ENCODE assay signal across 16 mouse cellular contexts in the genomic region with DNA sequence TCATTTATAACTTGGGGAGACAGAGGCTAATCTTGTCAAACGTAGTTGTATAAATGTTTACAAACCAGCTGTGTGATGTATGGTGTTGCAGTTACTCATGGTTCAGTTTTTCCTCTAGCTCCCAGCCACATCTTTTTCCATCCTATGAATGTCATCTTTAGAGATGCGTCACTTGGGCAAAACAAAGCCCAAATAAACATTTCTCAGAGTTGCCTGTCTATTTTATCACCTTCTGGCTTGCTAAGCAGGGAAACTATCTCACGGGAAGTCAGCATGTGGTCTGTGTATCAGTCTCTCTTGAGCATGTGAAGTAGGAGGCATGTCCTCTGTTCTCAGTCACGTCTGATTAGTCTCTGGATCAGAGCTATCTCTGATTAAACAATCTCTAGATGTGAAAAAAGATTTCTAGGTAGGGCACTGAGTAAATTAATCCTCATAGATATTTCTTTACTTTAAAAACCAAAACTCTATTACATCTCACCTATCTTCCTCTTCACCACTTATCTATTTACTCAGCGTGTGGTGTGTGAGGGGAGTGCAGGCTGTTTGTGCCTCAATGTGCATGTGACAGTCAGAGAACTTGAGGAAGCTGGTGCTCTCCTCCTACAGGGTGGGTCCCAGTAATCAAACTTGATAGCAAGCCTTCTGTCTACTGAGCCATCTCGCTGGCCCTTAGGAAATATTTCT. TPM values are rescaled to one million over a fixed set of nuclear protein-coding genes. Genes with fewer than 3 reads are reported as not detected.
DNase-seq lines count a peak whose midpoint lies in the region; ATAC-seq and TF ChIP-seq lines count a peak whose summit lies in the region.
"Had no signal": no experiment of that assay in that cellular context is flagged by ENCODE, and none has a peak within 500 bp of the region (broad histone marks: within the 10 kb centered on the region; RNA-seq: fewer than 3 reads in every experiment).

No protein-coding gene starts in this region.

- H3K4me3 ChIP-seq in intestine, embryonic 15.5 days (replicated peaks), result no peak overlapping the region
- H3K4me3 ChIP-seq in intestine, postnatal 0 days (ENCODE audit: low read depth, low read length), result no peak overlapping the region
- H3K4me3 ChIP-seq in G1E (ENCODE audit: low read depth, low read length), result peak overlapping the region; percentile 11; the same call in 1 of the 2 replicates
- no peak overlapping the region for H3K4me3 ChIP-seq in liver, postnatal 0 days (ENCODE audit: low read depth, low read length)
- H3K4me3 ChIP-seq in hindbrain, embryonic 14.5 days (replicated peaks; ENCODE audit: low read length), result no peak overlapping the region
- H3K4me3 ChIP-seq: embryonic facial prominence, embryonic 10.5 days; heart, embryonic 15.5 days; hindbrain, embryonic 13.5 days; limb, embryonic 13.5 days had no signal

- H3K4me1 ChIP-seq in intestine, embryonic 15.5 days (replicated peaks), result no peaks in the 10 kb centered on the region; the same call in 1 of the 2 replicates
- no peaks in the 10 kb centered on the region for H3K4me1 ChIP-seq in intestine, postnatal 0 days (replicated peaks; ENCODE audit: control insufficient read depth, insufficient read depth, low read length)
- peaks cover 71% of the 10 kb centered on the region for H3K4me1 ChIP-seq in G1E (ENCODE audit: insufficient read depth, low read depth, low read length)
- H3K4me1 ChIP-seq in liver, postnatal 0 days (ENCODE audit: insufficient read depth), result peaks cover 16% of the 10 kb centered on the region
- H3K4me1 ChIP-seq in hindbrain, embryonic 14.5 days (replicated peaks; ENCODE audit: control insufficient read depth, insufficient read depth, low read length), result no peaks in the 10 kb centered on the region
- H3K4me1 ChIP-seq: embryonic facial prominence, embryonic 10.5 days; heart, embryonic 15.5 days; hindbrain, embryonic 13.5 days; limb, embryonic 13.5 days had no signal

- 58% methylated on average over 6 of the region's 6 CpGs for WGBS in intestine, embryonic 15.5 days
- 58% methylated on average over 6 of the region's 6 CpGs for WGBS in intestine, postnatal 0 days
- 48% methylated on average over 6 of the region's 6 CpGs for WGBS in liver, postnatal 0 days (ENCODE audit: insufficient replicate concordance)
- WGBS in hindbrain, embryonic 14.5 days, result 89% methylated on average over 6 of the region's 6 CpGs

- H3K9me3 ChIP-seq in intestine, embryonic 15.5 days, result no peaks in the 10 kb centered on the region
- no peaks in the 10 kb centered on the region for H3K9me3 ChIP-seq in intestine, postnatal 0 days (ENCODE audit: control insufficient read depth)
- no peaks in the 10 kb centered on the region for H3K9me3 ChIP-seq in G1E (replicated peaks)
- no peaks in the 10 kb centered on the region for H3K9me3 ChIP-seq in liver, postnatal 0 days (ENCODE audit: low read length)
- no peaks in the 10 kb centered on the region for H3K9me3 ChIP-seq in hindbrain, embryonic 14.5 days (ENCODE audit: control insufficient read depth, low read length)
- H3K9me3 ChIP-seq: embryonic facial prominence, embryonic 10.5 days; heart, embryonic 15.5 days; hindbrain, embryonic 13.5 days; limb, embryonic 13.5 days had no signal

- H3K36me3 ChIP-seq in intestine, embryonic 15.5 days, result no peaks in the 10 kb centered on the region
- H3K36me3 ChIP-seq in intestine, postnatal 0 days (ENCODE audit: control insufficient read depth, insufficient read depth), result peaks cover 9% of the 10 kb centered on the region
- peaks cover 63% of the 10 kb centered on the region for H3K36me3 ChIP-seq in G1E (replicated peaks)
- peaks cover 11% of the 10 kb centered on the region for H3K36me3 ChIP-seq in liver, postnatal 0 days (replicated peaks; ENCODE audit: insufficient read depth, low read length)
- peaks cover 21% of the 10 kb centered on the region for H3K36me3 ChIP-seq in hindbrain, embryonic 14.5 days (replicated peaks; ENCODE audit: control insufficient read depth, insufficient read depth)

- H3K27me3 ChIP-seq in intestine, embryonic 15.5 days (replicated peaks), result no peaks in the 10 kb centered on the region
- no peaks in the 10 kb centered on the region for H3K27me3 ChIP-seq in intestine, postnatal 0 days (replicated peaks; ENCODE audit: control insufficient read depth, insufficient read depth, low read length)
- H3K27me3 ChIP-seq in G1E (ENCODE audit: insufficient read depth, low read length), result no peaks in the 10 kb centered on the region
- H3K27me3 ChIP-seq in liver, postnatal 0 days (ENCODE audit: insufficient read depth, low read length), result no peaks in the 10 kb centered on the region
- no peaks in the 10 kb centered on the region for H3K27me3 ChIP-seq in hindbrain, embryonic 14.5 days (ENCODE audit: control insufficient read depth, insufficient read depth, low read length)
- H3K27me3 ChIP-seq: heart, embryonic 15.5 days; hindbrain, embryonic 13.5 days; limb, embryonic 13.5 days had no signal

- TF ChIP-seq CTCF in intestine, postnatal 0 days (IDR thresholded peaks at IDR 0.05; ENCODE audit: low read depth), result no peak
- TF ChIP-seq CTCF in G1E (IDR thresholded peaks at IDR 0.05; ENCODE audit: low read depth, low read length), result no peak
- no peak for TF ChIP-seq CTCF in liver, postnatal 0 days (IDR thresholded peaks at IDR 0.05; ENCODE audit: low read depth)

- DNase-seq in G1E (ENCODE audit: low spot score), result peak; percentile 19
- DNase-seq in induced T-regulatory cell, adult 2 months (ENCODE audit: low read depth), result peak; percentile 58
- no peak for DNase-seq in liver, postnatal 0 days
- no peak for DNase-seq in spleen, adult 12 weeks (ENCODE audit: low spot score)
- no peak for DNase-seq in adrenal gland, postnatal 10 days
- no peak for DNase-seq in hindbrain, embryonic 14.5 days (ENCODE audit: low spot score)
- DNase-seq: cerebellum, postnatal 10 days; kidney, adult 9 months; right cerebral cortex, postnatal 25 days; thymus, postnatal 25 days had no signal

- TF ChIP-seq EP300 in liver, postnatal 0 days (IDR thresholded peaks at IDR 0.05; ENCODE audit: low read depth), result 0 out of 2 replicates have a peak, but pooled peaks have one; percentile 17

- peak; percentile 61; the same call in 1 of the 2 replicates for ATAC-seq in intestine, embryonic 15.5 days
- ATAC-seq in intestine, postnatal 0 days, result no peak
- ATAC-seq in G1E (ENCODE audit: extremely low read depth, insufficient number of reproducible peaks, low FRiP score, poor library complexity, severe bottlenecking), result peak; percentile 83
- ATAC-seq in liver, postnatal 0 days, result peak; percentile 72
- ATAC-seq in hindbrain, embryonic 14.5 days (ENCODE audit: low FRiP score), result no peak

- no peak overlapping the region for H3K27ac ChIP-seq in intestine, embryonic 15.5 days
- H3K27ac ChIP-seq in intestine, postnatal 0 days (ENCODE audit: low read depth, low read length), result no peak overlapping the region; the same call in 1 of the 2 replicates
- peak overlapping the region; percentile 61 for H3K27ac ChIP-seq in liver, postnatal 0 days (ENCODE audit: low read depth)
- H3K27ac ChIP-seq in hindbrain, embryonic 14.5 days, result no peak overlapping the region
- H3K27ac ChIP-seq: embryonic facial prominence, embryonic 10.5 days; heart, embryonic 15.5 days; hindbrain, embryonic 13.5 days; limb, embryonic 13.5 days had no signal

- no peak overlapping the region for H3K9ac ChIP-seq in intestine, embryonic 15.5 days
- no peak overlapping the region for H3K9ac ChIP-seq in intestine, postnatal 0 days (ENCODE audit: low read depth, low read length)
- no peak overlapping the region for H3K9ac ChIP-seq in liver, postnatal 0 days (replicated peaks)
- H3K9ac ChIP-seq in hindbrain, embryonic 14.5 days, result no peak overlapping the region
- H3K9ac ChIP-seq: heart, embryonic 15.5 days; hindbrain, embryonic 13.5 days; limb, embryonic 13.5 days had no signal

- H3K4me2 ChIP-seq in intestine, embryonic 15.5 days (replicated peaks), result no peak overlapping the region
- no peak overlapping the region for H3K4me2 ChIP-seq in intestine, postnatal 0 days (replicated peaks; ENCODE audit: low read depth)
- H3K4me2 ChIP-seq in liver, postnatal 0 days (ENCODE audit: low read depth, low read length), result no peak overlapping the region
- H3K4me2 ChIP-seq in hindbrain, embryonic 14.5 days (replicated peaks), result no peak overlapping the region
- H3K4me2 ChIP-seq: heart, embryonic 15.5 days; hindbrain, embryonic 13.5 days; limb, embryonic 13.5 days had no signal

RNA-seq across cellular contexts. Expression of a gene that starts 19.6 kb away (rescaled TPM):
- 30.7 and 31.9 TPM in 2 replicates for polyA plus RNA-seq in intestine, embryonic 15.5 days (2015; fragmentation: Nextera tagmentation; extraction: Ambion mirVana)
- 10.1 TPM in 2 replicates for polyA plus RNA-seq in intestine, postnatal 0 days (2015; fragmentation: Nextera tagmentation; extraction: Ambion mirVana)
- 46.5 and 53.1 TPM in 2 replicates for total RNA-seq in G1E (2014; fragmentation: Nextera tagmentation)
- 42.5 and 42.8 TPM in 2 replicates for total RNA-seq in G1E (2017)
- polyA plus RNA-seq in G1E (2012), result 1.5 and 1.7 TPM in 2 replicates
- polyA plus RNA-seq in liver, postnatal 0 days (2015; fragmentation: Nextera tagmentation; extraction: Ambion mirVana), result 13.2 and 14.0 TPM in 2 replicates
- 10 to 100 TPM in 1 of 2 experiments, 1 to 10 TPM in 1; 8.9 to 11.3 TPM for total RNA-seq in adrenal gland, postnatal 10 days (2021)
- polyA plus RNA-seq in hindbrain, embryonic 14.5 days (2014; fragmentation: Nextera tagmentation; extraction: Ambion mirVana), result 26.6 and 27.5 TPM in 2 replicates

RNA-seq across cellular contexts. Expression of a gene that starts 19.7 kb away (rescaled TPM):
- 157 and 171 TPM in 2 replicates for polyA plus RNA-seq in intestine, embryonic 15.5 days (2015; fragmentation: Nextera tagmentation; extraction: Ambion mirVana)
- polyA plus RNA-seq in intestine, postnatal 0 days (2015; fragmentation: Nextera tagmentation; extraction: Ambion mirVana), result 106 and 107 TPM in 2 replicates
- total RNA-seq in G1E (2014; fragmentation: Nextera tagmentation) (287 and 299 TPM in 2 replicates), G1E (2017) (279 and 303 TPM in 2 replicates)
- 67.6 and 70.2 TPM in 2 replicates for polyA plus RNA-seq in G1E (2012)
- 67.0 and 69.3 TPM in 2 replicates for polyA plus RNA-seq in liver, postnatal 0 days (2015; fragmentation: Nextera tagmentation; extraction: Ambion mirVana)
- total RNA-seq in adrenal gland, postnatal 10 days (2021), result 100 to 1,000 TPM; 110 to 121 TPM
- polyA plus RNA-seq in hindbrain, embryonic 14.5 days (2014; fragmentation: Nextera tagmentation; extraction: Ambion mirVana), result 210 and 219 TPM in 2 replicates

RNA-seq across cellular contexts. Expression of a gene that starts 46.2 kb away (rescaled TPM):
- polyA plus RNA-seq in intestine, embryonic 15.5 days (2015; fragmentation: Nextera tagmentation; extraction: Ambion mirVana), result 21.3 and 29.1 TPM in 2 replicates
- 15.2 and 15.3 TPM in 2 replicates for polyA plus RNA-seq in intestine, postnatal 0 days (2015; fragmentation: Nextera tagmentation; extraction: Ambion mirVana)
- total RNA-seq in G1E (2014; fragmentation: Nextera tagmentation) (343 and 370 TPM in 2 replicates), G1E (2017) (138 and 174 TPM in 2 replicates)
- polyA plus RNA-seq in G1E (2012), result 34.1 and 35.2 TPM in 2 replicates
- polyA plus RNA-seq in liver, postnatal 0 days (2015; fragmentation: Nextera tagmentation; extraction: Ambion mirVana), result 16.9 and 18.5 TPM in 2 replicates
- total RNA-seq in adrenal gland, postnatal 10 days (2021), result 10 to 100 TPM; 22.0 to 27.1 TPM
- polyA plus RNA-seq in hindbrain, embryonic 14.5 days (2014; fragmentation: Nextera tagmentation; extraction: Ambion mirVana), result 4.5 and 6.5 TPM in 2 replicates

Comparison
In these comparisons a context has a peak if more than half of its experiments do, and no peak if none do; other contexts are left out.
1. ATAC-seq: peak in intestine, embryonic 15.5 days (single experiment), G1E (single experiment) and liver, postnatal 0 days (single experiment); none in intestine, postnatal 0 days (single experiment) and hindbrain, embryonic 14.5 days (single experiment).
2. DNase-seq: peak in G1E (single experiment) and induced T-regulatory cell, adult 2 months (single experiment); none in liver, postnatal 0 days (single experiment), spleen, adult 12 weeks (single experiment), adrenal gland, postnatal 10 days (single experiment) and hindbrain, embryonic 14.5 days (single experiment).